Mouse (Mus musculus) neural tube, embryonic 10.5 days (tissue): ENCODE results near the gene Gcsh.

Source experiments
- DNase-seq: peaks from one replicate; pipeline ENCODE4 v3.0.0-alpha.2; 2017; ENCODE audit warnings: low spot score; ENCODE audit errors: extremely low spot score

The Gcsh gene

DNA sequence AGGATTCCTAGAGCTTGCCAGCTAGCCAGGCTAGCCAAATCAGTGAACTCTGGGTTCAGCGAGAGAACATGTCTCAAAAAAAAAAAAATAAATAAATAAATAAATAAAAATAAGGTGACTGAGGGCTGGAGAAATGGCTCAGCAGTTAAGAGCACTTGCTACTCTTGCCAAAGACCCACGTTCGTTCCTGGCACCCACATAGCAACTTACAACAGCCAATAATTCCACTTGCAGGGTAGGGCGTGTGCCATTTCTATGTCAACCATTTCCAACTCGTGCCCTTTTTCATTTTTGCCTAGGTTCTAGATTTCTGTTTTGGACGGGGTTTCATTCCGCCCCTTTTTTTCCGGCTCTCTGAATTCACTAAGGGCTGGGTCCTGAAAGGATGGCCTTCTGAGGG is 15.3 kb downstream of the Gcsh start:
- no peak for DNase-seq

- no peak for DNase-seq
Measured at GRCm38 (mm10) chr8:116975606-116976005, 17.7 kb downstream of the Gcsh start.

- DNase-seq, result no peak
Measured at GRCm38 (mm10) chr8:116975066-116975465, 18.3 kb downstream of the Gcsh start.

DNA sequence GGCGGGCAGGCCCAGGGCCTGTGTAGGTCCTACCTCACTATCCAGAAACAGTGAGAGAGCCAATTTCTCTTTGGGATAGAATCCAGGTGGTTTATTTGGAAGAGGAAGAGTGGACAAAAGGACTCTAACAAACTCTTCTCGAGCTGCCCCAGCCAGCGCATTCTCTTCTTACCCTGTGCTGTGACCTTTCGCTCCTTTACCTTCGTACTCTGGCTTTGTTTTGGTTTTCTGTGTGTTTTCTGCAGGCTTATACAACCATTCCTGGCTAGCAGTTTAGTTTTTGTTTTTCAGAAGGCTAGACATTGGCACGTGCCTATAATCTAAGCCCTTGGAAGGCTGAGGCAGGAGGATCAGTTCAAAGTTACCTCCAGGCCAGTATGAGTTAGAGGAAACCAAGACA is 23.8 kb downstream of the Gcsh start:
- no peak for DNase-seq

DNA sequence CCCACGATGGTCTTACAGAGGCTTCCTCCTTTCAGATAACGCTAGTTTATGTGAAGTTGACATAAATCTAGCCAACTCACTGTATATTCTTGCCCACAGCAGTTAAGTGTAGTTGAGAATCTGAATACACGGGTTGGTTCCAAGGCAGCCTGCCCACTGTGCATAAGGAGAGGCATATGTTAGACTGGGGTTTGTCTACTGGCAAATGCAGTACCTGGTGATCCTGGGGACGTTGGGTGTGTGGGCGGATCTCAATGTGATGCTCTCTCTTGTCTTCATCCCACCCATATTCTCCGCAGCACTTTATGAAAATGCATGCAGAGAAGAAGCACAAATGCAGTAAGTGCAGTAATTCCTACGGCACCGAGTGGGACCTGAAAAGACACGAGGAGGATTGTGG is 38.9 kb downstream of the Gcsh start:
- no peak for DNase-seq

GRCm38 (mm10) chr8:116952428-116952827 is 40.9 kb downstream of the Gcsh start:
- no peak for DNase-seq

DNA sequence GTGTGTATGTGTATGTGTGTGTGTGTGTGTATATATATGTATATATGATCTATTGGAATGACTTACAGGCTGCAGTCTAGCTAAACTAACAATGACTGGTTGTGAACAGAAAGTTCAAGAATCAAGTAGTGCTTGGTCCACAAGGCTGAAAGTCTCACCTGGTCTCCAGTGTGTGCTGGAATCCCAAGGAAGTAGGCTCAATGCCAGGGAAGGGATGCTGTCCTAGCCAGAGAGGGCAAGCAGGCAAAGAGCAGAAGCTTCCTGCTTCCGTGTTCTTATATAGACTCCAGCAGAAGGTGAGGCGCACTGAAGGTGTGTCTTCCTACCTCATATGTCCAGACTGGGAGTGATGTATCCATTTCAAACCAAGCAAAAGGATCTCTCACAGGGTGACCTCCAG is 41.6 kb downstream of the Gcsh start:
- DNase-seq, result no peak

DNA sequence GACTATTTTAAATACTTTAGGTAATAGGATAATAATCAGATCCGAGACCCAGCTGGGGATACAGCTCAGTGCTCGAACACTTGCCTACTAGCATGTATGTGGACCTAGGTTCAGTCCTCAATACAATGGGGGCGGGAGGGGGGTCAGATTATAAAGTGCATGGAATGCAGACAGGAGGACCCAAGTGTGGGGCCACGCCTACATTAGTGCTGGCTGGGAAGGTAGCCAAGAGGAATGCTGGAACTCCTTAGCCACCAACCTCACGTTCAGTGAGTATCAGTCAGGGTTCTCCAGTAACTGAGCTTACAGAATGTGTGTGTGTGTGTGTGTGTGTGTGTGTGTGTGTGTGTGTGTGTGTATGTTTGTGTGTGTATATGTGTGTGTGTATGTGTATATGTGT is 42.0 kb downstream of the Gcsh start:
- no peak for DNase-seq

- DNase-seq, result no peak
Measured at GRCm38 (mm10) chr8:116947589-116947988, 45.7 kb downstream of the Gcsh start.

DNA sequence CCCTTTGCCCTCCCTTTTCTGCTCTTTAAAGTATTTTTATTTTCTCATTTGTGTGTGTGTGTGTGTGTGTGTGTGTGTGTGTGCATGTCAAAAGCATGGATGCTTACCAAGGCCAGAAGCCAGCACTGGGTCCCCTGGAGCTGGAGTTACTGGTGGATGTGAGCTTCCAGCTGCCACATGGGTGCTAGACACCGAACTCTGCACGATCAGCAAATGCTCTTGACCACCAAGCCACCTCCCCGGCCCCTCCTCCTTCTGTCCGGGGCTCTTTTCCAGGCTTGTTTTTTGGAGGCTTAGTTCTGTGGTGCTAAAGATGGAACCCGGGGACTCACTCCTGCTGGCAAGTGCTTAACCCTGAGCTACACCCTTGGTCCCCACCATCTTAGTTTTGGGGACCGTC is 46.5 kb downstream of the Gcsh start:
- no peak for DNase-seq

DNA sequence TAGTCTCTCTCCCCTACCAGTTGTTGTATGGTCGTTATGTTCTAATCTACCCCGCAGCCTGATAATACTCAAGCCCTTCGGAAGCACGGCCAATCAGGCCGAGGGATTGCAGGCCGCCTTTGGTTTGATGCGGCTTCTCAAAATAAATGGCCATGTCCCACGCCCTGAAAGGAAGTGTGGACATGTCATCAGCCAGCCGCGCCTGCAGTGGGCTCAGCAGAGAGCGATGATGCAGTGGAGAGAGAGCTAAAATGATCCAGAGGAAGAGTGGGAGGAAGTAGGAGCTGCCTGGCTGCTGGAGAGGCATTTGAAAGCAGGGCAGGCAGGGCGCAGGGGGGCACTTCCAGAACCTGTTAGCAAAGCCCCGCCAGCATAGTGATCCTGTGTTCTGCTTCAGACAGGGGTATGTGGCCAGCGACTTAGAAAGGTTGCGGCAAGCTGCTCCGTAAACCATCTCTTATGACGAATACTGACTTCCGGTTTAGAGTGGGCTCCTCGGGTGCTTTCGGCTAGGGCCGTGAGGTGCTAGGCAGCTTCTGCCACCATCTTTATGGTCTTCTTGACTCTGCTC is 47.0 kb downstream of the Gcsh start:
- DNase-seq, result no peak

GRCm38 (mm10) chr8:116945169-116945910 is 48.0 kb downstream of the Gcsh start:
- no peak for DNase-seq

GRCm38 (mm10) chr8:116944385-116944696 is 49.0 kb downstream of the Gcsh start:
- no peak for DNase-seq

GRCm38 (mm10) chr8:116943555-116944384 is 49.6 kb downstream of the Gcsh start:
- DNase-seq, result peak; percentile 44

DNA sequence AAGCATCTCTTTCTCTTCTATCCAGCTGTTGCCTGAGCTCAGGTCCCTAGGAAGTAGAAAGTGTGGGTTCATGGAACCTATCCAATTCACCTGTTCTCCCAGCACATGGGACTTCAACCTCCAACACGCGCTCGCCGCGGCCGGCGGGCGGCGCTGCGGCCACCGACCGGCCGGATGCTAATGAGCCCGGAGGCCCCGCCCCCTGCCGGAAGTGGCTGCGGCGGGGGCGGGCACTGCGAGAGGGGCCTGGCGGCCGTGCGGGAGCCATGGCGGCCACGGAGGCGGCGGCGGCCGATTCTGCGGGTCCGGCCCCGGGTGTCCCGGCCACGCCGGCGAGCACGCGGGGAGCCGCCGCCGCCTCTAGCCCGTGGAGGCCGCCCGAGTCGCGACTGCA is 50.2 kb downstream of the Gcsh start, which contains the start of gene Atmin:
TSS of gene Atmin (plus strand) at position 233 of the 394 bp plus-strand sequence.
- DNase-seq, result peak; percentile 86

GRCm38 (mm10) chr8:116942284-116943058 is 50.9 kb downstream of the Gcsh start:
- DNase-seq, result no peak

- no peak for DNase-seq
Measured at GRCm38 (mm10) chr8:116935506-116935905, 57.8 kb downstream of the Gcsh start.

DNA sequence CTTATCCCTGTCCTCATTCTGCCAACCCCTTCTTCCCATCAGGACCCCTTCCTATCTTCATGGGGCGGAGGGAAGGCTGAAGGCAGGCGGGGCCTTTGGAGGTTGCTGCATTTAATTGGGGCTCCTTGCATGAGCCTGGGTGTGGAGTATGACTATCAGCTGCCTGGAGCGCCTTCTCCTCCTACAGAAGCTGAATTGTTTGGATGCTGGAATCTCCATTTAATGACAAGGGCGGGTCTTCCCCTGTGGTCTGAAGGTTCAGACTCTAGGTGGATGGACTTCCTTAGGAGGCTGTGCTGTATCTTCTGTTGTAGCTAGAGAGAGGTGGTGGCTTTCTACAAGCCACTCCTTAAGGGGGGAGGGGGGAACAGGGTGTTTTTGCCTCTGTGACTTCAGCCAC is 58.4 kb downstream of the Gcsh start:
- DNase-seq, result no peak
